Mouse (Mus musculus) liver, adult 2 months (tissue): Measurements from ENCODE around the gene Socs4. TPM values are rescaled to one million over a fixed set of nuclear protein-coding genes. Genes with fewer than 3 reads are reported as not detected.

ENCODE experiments used
- DNase-seq: peaks from one replicate; pipeline ENCODE4 v3.0.0-alpha.2; 2011; ENCODE audit warnings: low read depth, low spot score; ENCODE audit errors: extremely low read depth
- H3K27ac ChIP-seq: fragments of 200-500 bp; replicated peaks from 2 replicates; pipeline ENCODE4 v1.5.1; 2012; ENCODE audit warnings: low read depth, mild to moderate bottlenecking, control low read depth, inconsistent platforms, low read length; ENCODE audit not compliant: insufficient read depth
- H3K27me3 ChIP-seq: fragments of 200-500 bp; 2 replicates; pipeline ENCODE4 v1.6.1; 2012; ENCODE audit warnings: mild to moderate bottlenecking, moderate library complexity, low read length, inconsistent platforms; ENCODE audit not compliant: control insufficient read depth, insufficient read depth
- H3K36me3 ChIP-seq: fragments of 200-500 bp; 2 replicates; pipeline ENCODE4 v1.6.1; 2012; ENCODE audit warnings: low read length, inconsistent platforms; ENCODE audit not compliant: control insufficient read depth, insufficient read depth
- H3K4me1 ChIP-seq: fragments of 200-500 bp; 2 replicates; pipeline ENCODE4 v1.6.1; 2011; ENCODE audit warnings: low read length; ENCODE audit not compliant: control insufficient read depth, insufficient read depth
- H3K4me3 ChIP-seq: fragments of 200-500 bp; 2 replicates; pipeline ENCODE4 v1.5.1; 2011; ENCODE audit warnings: low read depth, mild to moderate bottlenecking, control low read depth, low read length, moderate library complexity; ENCODE audit not compliant: insufficient read depth
- H3K79me2 ChIP-seq: fragments of 200-500 bp; 2 replicates; pipeline ENCODE4 v1.6.1; 2012; ENCODE audit warnings: inconsistent platforms, mild to moderate bottlenecking, low read length, moderate library complexity; ENCODE audit not compliant: control insufficient read depth, insufficient read depth
- H3K9ac ChIP-seq: fragments of 200-500 bp; 2 replicates; pipeline ENCODE4 v1.6.1; 2012; ENCODE audit warnings: low read depth, mild to moderate bottlenecking, control low read depth, inconsistent platforms, low read length
- CTCF ChIP-seq: fragments of 200-500 bp; IDR thresholded peaks from 2 replicates; pipeline ENCODE4 v1.5.1; 2011; ENCODE audit warnings: low read depth, low read length, control low read depth
- POLR2A ChIP-seq: fragments of 200-500 bp; IDR thresholded peaks from 2 replicates; pipeline ENCODE4 v1.6.1; 2011; ENCODE audit warnings: low read length, control low read depth; ENCODE audit not compliant: insufficient read depth; ENCODE audit errors: extremely low read depth
- WGBS: fragments of 180-500 bp; shearing (Covaris S2); methylation state at CpG from one replicate; pipeline ENCODE4 v1.1.7; 2018; 5-methylcytosine and 5-hydroxymethylcytosine counted together
- polyA plus RNA-seq: library from polyadenylated mRNA; depleted of rRNA; stranded (reverse); fragments of >200 nt; gene quantifications from 2 replicates; pipeline ENCODE4 v1.2.3, GENCODE M21; 2012
- total RNA-seq: library from RNA; depleted of rRNA; stranded (reverse); fragments of >200 nt; gene quantifications from 2 replicates; pipeline ENCODE4 v1.2.3, GENCODE M21; 2014

Socs4 gene
- total and polyA plus RNA-seq, 2 experiments = 2.1 to 8.3 TPM

- peaks cover 10% of the 10 kb centered on the region; the same call in 1 of the 2 replicates for H3K79me2 ChIP-seq
- H3K27me3 ChIP-seq = no peaks in the 10 kb centered on the region
- H3K9ac ChIP-seq = peak overlapping the region; percentile 65
- 3% methylated on average over 22 of the region's 22 CpGs for WGBS
- no peak overlapping the region for H3K27ac ChIP-seq
- no peaks in the 10 kb centered on the region for H3K36me3 ChIP-seq
- H3K4me1 ChIP-seq = peaks cover 6% of the 10 kb centered on the region; the same call in 1 of the 2 replicates
- TF ChIP-seq CTCF (no peak), POLR2A (no peak)
- H3K4me3 ChIP-seq = peak overlapping the region; percentile 80
- DNase-seq = no peak
These were observed 611 bp upstream of the Socs4 start for GRCm38 (mm10) chr14:47276036-47276603.

DNA sequence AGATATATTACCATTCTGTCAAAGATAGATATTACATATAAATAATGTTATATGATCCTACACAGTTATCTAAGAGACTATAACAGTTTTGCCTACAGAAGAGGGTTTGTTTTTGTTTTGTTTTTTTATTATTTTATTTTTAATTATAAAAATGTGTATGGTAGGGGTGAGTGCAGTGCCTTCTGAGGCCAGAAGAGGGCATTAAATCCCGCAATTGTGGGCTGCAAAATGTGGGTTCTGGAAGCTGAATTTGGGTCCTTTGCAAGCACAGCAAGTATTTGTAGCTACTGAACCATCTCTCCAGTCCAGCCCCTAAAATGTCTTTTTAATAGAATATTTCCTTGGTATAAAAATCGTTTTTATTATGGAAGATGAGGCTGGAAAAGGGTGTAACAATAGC lies 2.3 kb downstream of the Socs4 start:
- Histone ChIP-seq H3K9ac (no peak overlapping the region), H3K79me2 (peaks cover 14% of the 10 kb centered on the region; the same call in 1 of the 2 replicates), H3K36me3 (no peaks in the 10 kb centered on the region), H3K27ac (no peak overlapping the region), H3K4me3 (no peak overlapping the region), H3K4me1 (peaks cover 9% of the 10 kb centered on the region; the same call in 1 of the 2 replicates), H3K27me3 (no peaks in the 10 kb centered on the region)
- 82% methylated on average over 2 of the region's 2 CpGs for WGBS
- TF ChIP-seq CTCF (peak; percentile 35; the same call in 1 of the 2 replicates), POLR2A (no peak)
- no peak for DNase-seq

- H3K27ac ChIP-seq = no peak overlapping the region
- no peak overlapping the region for H3K9ac ChIP-seq
- DNase-seq = no peak
- WGBS = 81% methylated on average over 4 of the region's 4 CpGs
- H3K27me3 ChIP-seq = no peaks in the 10 kb centered on the region
- no peak overlapping the region for H3K4me3 ChIP-seq
- no peaks in the 10 kb centered on the region for H3K36me3 ChIP-seq
- peaks cover 18% of the 10 kb centered on the region for H3K4me1 ChIP-seq
- TF ChIP-seq POLR2A (no peak), CTCF (no peak)
- peaks cover 13% of the 10 kb centered on the region; the same call in 1 of the 2 replicates for H3K79me2 ChIP-seq
These were observed 4.8 kb downstream of the Socs4 start for GRCm38 (mm10) chr14:47281535-47281934.

- no peaks in the 10 kb centered on the region for H3K36me3 ChIP-seq
- peaks cover 13% of the 10 kb centered on the region; the same call in 1 of the 2 replicates for H3K79me2 ChIP-seq
- H3K27ac ChIP-seq = no peak overlapping the region
- no peak overlapping the region for H3K9ac ChIP-seq
- TF ChIP-seq POLR2A (no peak), CTCF (no peak)
- H3K4me3 ChIP-seq = no peak overlapping the region
- WGBS = 69% methylated on average over 7 of the region's 7 CpGs
- DNase-seq = no peak
- no peaks in the 10 kb centered on the region for H3K27me3 ChIP-seq
- peaks cover 16% of the 10 kb centered on the region for H3K4me1 ChIP-seq
These were observed 6.8 kb downstream of the Socs4 start for GRCm38 (mm10) chr14:47283568-47283967.

DNA sequence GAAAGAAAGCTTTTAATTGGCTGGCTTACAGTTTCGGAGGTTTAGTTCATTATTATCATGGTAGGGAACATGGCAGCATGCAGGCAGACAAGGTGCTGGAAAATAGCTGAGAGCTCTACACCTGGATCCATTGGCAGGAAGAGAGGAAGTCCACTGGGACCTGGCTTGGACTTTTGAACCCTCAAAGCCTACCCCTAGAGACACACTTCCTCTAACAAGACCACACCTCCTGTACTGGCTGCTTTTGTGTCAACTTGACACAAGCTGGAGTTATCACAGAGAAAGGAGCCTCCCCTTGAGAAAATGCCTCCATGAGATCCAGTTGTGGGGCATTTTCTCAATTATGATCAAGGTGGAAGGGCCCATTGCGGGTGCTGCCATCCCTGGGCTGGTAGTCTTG lies 8.5 kb downstream of the Socs4 start:
- DNase-seq = peak; percentile 62
- 94% methylated on average over 2 of the region's 2 CpGs for WGBS
- peaks cover 6% of the 10 kb centered on the region; the same call in 1 of the 2 replicates for H3K79me2 ChIP-seq
- H3K27ac ChIP-seq = peak overlapping the region; percentile 35
- H3K9ac ChIP-seq = no peak overlapping the region
- peaks cover 16% of the 10 kb centered on the region for H3K4me1 ChIP-seq
- no peak for TF ChIP-seq POLR2A
- no peak for TF ChIP-seq CTCF
- no peaks in the 10 kb centered on the region for H3K27me3 ChIP-seq
- H3K36me3 ChIP-seq = peaks cover 8% of the 10 kb centered on the region; the same call in 1 of the 2 replicates
- H3K4me3 ChIP-seq = no peak overlapping the region

- Histone ChIP-seq H3K27ac (peak overlapping the region; percentile 73; the same call in 1 of the 2 replicates), H3K4me3 (no peak overlapping the region), H3K4me1 (peaks cover 16% of the 10 kb centered on the region), H3K27me3 (no peaks in the 10 kb centered on the region), H3K9ac (no peak overlapping the region), H3K36me3 (peaks cover 12% of the 10 kb centered on the region; the same call in 1 of the 2 replicates), H3K79me2 (peaks cover 6% of the 10 kb centered on the region; the same call in 1 of the 2 replicates)
- WGBS = 60% methylated on average over 1 of the region's 1 CpGs
- no peak for DNase-seq
- TF ChIP-seq CTCF = no peak
- TF ChIP-seq POLR2A = no peak
These were observed 9.5 kb downstream of the Socs4 start for GRCm38 (mm10) chr14:47286215-47286614.
